Mouse (Mus musculus) hindbrain, embryonic 15.5 days (tissue): ENCODE data around the gene Olfr525. TPM values are rescaled to one million over a fixed set of nuclear protein-coding genes. Genes with fewer than 3 reads are reported as not detected.

ENCODE experiments used
- ATAC-seq: fragments of 200-750 bp; cut with Nextera tagmentation; 2 replicates; pipeline ENCODE4 v1.8.0; 2017; ENCODE audit warnings: low read depth, moderate number of reproducible peaks, moderate TSS enrichment; ENCODE audit not compliant: low FRiP score
- H3K27ac ChIP-seq: fragments of 300-500 bp; sonication (generic); replicated peaks from 2 replicates; pipeline ENCODE4 v1.5.1; 2015; ENCODE audit warnings: mild to moderate bottlenecking, inconsistent platforms
- H3K27me3 ChIP-seq: fragments of 300-500 bp; sonication (generic); 2 replicates; pipeline ENCODE4 v1.6.1; 2015; ENCODE audit warnings: control low read depth, inconsistent platforms
- H3K36me3 ChIP-seq: fragments of 300-500 bp; sonication (generic); 2 replicates; pipeline ENCODE4 v1.6.1; 2015; ENCODE audit warnings: control low read depth, inconsistent platforms
- H3K4me1 ChIP-seq: fragments of 300-500 bp; sonication (generic); replicated peaks from 2 replicates; pipeline ENCODE4 v1.6.1; 2015; ENCODE audit warnings: control low read depth, inconsistent platforms
- H3K4me2 ChIP-seq: fragments of 300-500 bp; sonication (generic); 2 replicates; pipeline ENCODE4 v1.6.1; 2015; ENCODE audit warnings: moderate library complexity, mild to moderate bottlenecking, inconsistent platforms
- H3K4me3 ChIP-seq: fragments of 300-500 bp; sonication (generic); 2 replicates; pipeline ENCODE4 v1.5.1; 2015; ENCODE audit warnings: mild to moderate bottlenecking, inconsistent platforms
- H3K9ac ChIP-seq: fragments of 300-500 bp; sonication (generic); 2 replicates; pipeline ENCODE4 v1.6.1; 2015; ENCODE audit warnings: inconsistent platforms
- H3K9me3 ChIP-seq: fragments of 300-500 bp; sonication (generic); 2 replicates; pipeline ENCODE4 v1.6.1; 2016; ENCODE audit warnings: control low read depth, inconsistent platforms
- WGBS: fragments of 180-500 bp; shearing (Covaris S2); methylation state at CpG from one replicate; pipeline ENCODE4 v1.1.7; 2015; 5-methylcytosine and 5-hydroxymethylcytosine counted together
- polyA plus RNA-seq: library from polyadenylated mRNA; unstranded; fragments of >200 nt; fragmentation: Nextera tagmentation; extraction: Ambion mirVana; gene quantifications from 2 replicates; pipeline ENCODE4 v1.2.1, GENCODE M21; 2015

Olfr525 gene
- not detected in 2 replicates for polyA plus RNA-seq

DNA sequence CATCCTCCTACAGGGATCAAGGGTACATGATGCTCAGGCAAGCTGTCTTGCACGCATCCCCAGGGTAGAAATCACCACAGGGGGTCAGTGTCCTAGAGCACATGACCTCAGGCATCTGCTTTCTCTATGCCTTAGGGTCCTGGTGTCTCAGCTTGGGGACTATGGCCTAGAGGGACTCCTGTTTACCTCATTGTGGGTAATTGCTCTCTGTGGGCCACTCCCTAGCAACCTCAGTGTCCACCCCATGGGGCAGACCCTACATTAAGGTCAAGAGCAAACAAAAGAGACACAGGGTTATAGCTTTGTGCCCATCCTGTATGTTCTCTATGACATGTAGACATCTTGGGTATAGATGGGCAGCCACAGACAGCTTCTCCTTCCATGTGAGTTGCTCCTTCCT is at the start of gene Olfr525:
TSS of gene Olfr525 (plus strand) at position 301 of the 400 bp plus-strand sequence.
- Histone ChIP-seq H3K4me1 (no peaks in the 10 kb centered on the region), H3K9ac (no peak within 1 kb of the TSS), H3K4me2 (no peak within 1 kb of the TSS), H3K27me3 (no peaks in the 10 kb centered on the region), H3K27ac (no peak within 1 kb of the TSS), H3K4me3 (no peak within 1 kb of the TSS), H3K36me3 (no peaks in the 10 kb centered on the region), H3K9me3 (no peaks in the 10 kb centered on the region)
- 63% methylated on average over 1 of the region's 1 CpGs for WGBS
- no peak for ATAC-seq

DNA sequence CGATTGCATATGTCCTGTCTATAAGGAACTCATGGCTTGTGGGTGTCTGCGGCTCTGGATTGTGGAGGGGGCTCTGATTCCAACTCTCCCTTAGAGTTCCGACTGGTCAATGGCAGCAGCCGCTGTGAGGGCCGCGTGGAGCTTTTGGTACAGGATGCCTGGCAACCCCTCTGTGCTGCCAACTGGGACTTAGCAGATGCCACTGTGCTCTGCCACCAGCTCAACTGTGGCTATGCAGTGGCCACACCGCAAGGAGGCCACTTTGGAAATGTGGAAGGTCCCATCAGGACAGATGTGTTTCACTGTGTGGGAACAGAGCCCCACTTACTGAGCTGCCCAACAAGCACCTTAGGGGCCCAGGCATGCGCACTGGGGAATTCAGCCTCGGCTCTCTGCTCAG is 24.9 kb upstream of the Olfr525 start:
- no peaks in the 10 kb centered on the region for H3K36me3 ChIP-seq
- H3K27ac ChIP-seq, result no peak overlapping the region
- no peak overlapping the region for H3K9ac ChIP-seq
- no peak for ATAC-seq
- no peak overlapping the region for H3K4me2 ChIP-seq
- no peaks in the 10 kb centered on the region for H3K4me1 ChIP-seq
- no peaks in the 10 kb centered on the region for H3K9me3 ChIP-seq
- WGBS, result 86% methylated on average over 9 of the region's 9 CpGs
- H3K27me3 ChIP-seq, result no peaks in the 10 kb centered on the region
- no peak overlapping the region for H3K4me3 ChIP-seq

DNA sequence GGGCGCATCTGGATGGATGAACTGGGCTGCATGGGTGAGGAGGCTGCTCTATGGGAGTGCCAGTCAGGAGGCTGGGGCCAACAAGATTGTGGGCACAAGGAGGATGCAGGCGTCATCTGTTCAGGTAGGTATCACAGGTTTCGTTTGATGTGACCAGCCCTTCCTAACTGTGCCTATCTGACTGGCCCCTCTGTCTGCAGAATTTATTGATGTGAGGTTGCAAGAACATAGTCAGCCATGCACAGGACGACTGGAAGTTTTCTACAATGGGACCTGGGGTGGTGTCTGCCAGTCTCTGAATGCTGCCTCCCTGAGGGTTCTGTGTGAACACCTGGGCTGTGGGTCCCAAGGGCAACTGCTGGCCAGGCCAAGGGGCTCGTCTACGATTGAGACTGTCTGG is 23.8 kb upstream of the Olfr525 start:
- no peaks in the 10 kb centered on the region for H3K9me3 ChIP-seq
- H3K27ac ChIP-seq, result no peak overlapping the region
- H3K36me3 ChIP-seq, result no peaks in the 10 kb centered on the region
- H3K4me2 ChIP-seq, result no peak overlapping the region
- no peak overlapping the region for H3K4me3 ChIP-seq
- no peak for ATAC-seq
- no peak overlapping the region for H3K9ac ChIP-seq
- WGBS, result 84% methylated on average over 6 of the region's 6 CpGs
- H3K4me1 ChIP-seq, result no peaks in the 10 kb centered on the region
- no peaks in the 10 kb centered on the region for H3K27me3 ChIP-seq

DNA sequence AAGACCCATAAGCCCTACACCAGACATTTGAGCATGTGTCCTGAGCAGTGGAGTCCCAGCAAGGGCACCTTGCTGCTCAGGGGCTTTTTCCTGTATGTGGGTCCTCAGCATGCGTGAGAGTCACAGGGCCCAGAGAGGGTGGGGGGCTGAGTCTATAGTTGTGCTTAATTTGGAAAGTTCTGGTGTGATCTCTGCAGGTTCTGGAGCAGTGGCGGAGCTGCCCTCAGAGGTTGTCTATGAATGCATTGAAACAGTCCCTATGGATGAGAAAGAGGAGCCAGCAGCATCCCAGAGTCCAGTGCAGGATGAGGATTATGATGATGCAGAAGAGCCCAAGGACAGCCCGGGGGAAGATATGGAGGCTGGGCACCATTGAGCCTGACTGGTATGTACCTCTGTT is 21.2 kb upstream of the Olfr525 start:
- no peaks in the 10 kb centered on the region for H3K9me3 ChIP-seq
- H3K27me3 ChIP-seq, result no peaks in the 10 kb centered on the region
- no peak overlapping the region for H3K9ac ChIP-seq
- no peak for ATAC-seq
- H3K27ac ChIP-seq, result no peak overlapping the region
- 88% methylated on average over 3 of the region's 3 CpGs for WGBS
- no peaks in the 10 kb centered on the region for H3K4me1 ChIP-seq
- H3K4me3 ChIP-seq, result no peak overlapping the region
- no peak overlapping the region for H3K4me2 ChIP-seq
- no peaks in the 10 kb centered on the region for H3K36me3 ChIP-seq

DNA sequence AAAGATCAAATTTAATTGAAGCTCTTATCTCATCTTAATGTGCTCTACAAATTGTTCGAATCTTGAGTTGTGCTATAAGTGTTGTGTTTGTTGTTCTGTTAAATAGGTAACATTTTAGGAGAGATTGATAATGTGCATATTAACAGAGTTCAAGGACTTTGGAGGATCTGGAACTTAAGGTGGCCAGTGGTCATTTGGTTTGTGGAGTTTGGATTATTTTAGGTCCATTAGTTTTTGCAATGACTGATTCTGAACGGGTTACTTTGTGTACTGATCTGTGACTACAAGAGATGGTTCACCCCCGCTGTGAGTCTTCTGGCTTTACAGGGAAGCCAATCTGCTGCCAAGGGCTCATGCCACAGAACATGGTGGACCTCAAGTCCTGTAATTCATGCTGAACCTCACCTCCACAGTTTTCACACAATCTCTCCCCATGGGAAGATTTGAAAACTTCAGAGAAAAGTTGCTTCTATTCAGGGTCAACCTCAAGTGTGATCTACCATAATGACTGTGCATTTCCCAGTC is 735 bp upstream of the Olfr525 start:
- no peak overlapping the region for H3K27ac ChIP-seq
- 85% methylated on average over 3 of the region's 3 CpGs for WGBS
- H3K9ac ChIP-seq, result no peak overlapping the region
- no peaks in the 10 kb centered on the region for H3K4me1 ChIP-seq
- no peaks in the 10 kb centered on the region for H3K27me3 ChIP-seq
- no peak overlapping the region for H3K4me3 ChIP-seq
- no peak overlapping the region for H3K4me2 ChIP-seq
- H3K36me3 ChIP-seq, result no peaks in the 10 kb centered on the region
- no peak for ATAC-seq
- no peaks in the 10 kb centered on the region for H3K9me3 ChIP-seq

DNA sequence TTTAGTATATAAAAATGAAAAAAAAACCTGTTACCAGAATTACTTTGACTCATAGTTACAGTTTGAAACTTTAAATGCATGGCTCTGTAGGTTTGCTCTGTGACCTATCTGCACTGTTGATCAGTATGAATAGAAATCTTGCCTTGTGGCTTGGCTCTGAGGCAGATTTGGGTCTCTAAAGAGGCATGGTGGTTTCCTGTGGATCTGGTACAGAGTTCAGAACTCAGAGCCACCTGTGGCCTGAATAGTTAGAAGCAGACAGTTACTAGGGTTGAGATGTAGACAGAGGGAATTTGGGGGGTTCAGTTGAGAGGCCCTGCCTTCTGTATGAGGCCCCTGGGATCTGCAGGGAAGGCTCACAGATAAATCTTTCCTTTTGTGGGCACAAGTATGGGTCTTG is 477 bp downstream of the Olfr525 start:
- H3K4me3 ChIP-seq, result no peak overlapping the region
- no peak overlapping the region for H3K27ac ChIP-seq
- no peak for ATAC-seq
- no peak overlapping the region for H3K4me2 ChIP-seq
- H3K27me3 ChIP-seq, result no peaks in the 10 kb centered on the region
- no peaks in the 10 kb centered on the region for H3K9me3 ChIP-seq
- H3K9ac ChIP-seq, result no peak overlapping the region
- H3K36me3 ChIP-seq, result no peaks in the 10 kb centered on the region
- H3K4me1 ChIP-seq, result no peaks in the 10 kb centered on the region

DNA sequence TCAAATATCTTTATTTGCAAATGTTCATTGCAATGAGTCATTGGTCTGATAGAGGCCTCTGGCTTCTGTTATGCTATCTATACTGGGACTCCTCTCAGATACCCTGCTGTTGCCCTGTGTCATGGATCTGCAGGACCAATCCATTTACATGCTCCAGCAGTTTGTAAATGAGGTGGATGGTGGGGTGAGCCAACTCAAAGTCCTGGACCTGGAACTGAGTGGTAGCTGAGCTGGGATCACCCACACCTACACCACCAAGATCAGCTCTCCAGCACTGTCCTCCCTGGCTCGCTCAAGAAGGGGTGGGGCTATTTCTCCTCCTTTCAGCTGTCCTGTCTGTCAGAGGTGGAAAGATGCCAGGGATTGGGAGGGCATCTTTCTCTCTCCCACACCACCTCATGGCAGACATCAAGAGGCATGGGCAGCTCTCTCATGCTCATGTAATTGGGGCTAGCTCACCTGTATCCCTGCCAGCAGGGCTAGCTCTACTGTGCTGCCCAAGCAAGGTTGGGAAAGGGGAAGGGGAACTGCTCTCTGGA is 9.2 kb downstream of the Olfr525 start:
- no peak overlapping the region for H3K4me3 ChIP-seq
- WGBS, result 62% methylated on average over 1 of the region's 1 CpGs
- no peaks in the 10 kb centered on the region for H3K9me3 ChIP-seq
- H3K27ac ChIP-seq, result no peak overlapping the region
- no peaks in the 10 kb centered on the region for H3K4me1 ChIP-seq
- ATAC-seq, result no peak
- no peak overlapping the region for H3K4me2 ChIP-seq
- H3K36me3 ChIP-seq, result no peaks in the 10 kb centered on the region
- no peaks in the 10 kb centered on the region for H3K27me3 ChIP-seq
- H3K9ac ChIP-seq, result no peak overlapping the region

DNA sequence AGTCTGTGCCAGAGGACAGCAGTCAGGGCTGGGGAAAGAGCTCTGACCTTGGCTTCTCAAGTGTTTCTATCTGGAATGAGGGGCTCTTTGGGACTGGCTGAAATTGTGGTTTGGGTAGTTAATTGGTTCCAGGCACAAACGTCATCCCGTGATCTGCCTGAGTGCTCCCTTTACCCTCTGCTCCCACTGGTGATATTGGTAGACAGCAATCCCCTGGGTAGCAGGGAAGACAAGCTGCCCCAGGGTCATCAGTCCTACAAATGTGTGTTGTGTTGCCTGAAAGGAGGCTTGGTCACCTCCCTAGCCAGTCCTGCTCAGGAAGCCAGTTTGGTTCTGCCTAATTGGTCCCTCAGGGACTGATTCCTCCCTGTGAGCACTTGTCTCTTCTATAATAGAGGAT is 13.1 kb downstream of the Olfr525 start, which contains the start of gene Olfr527:
TSS of gene Olfr527 (plus strand) at position 301 of the 400 bp plus-strand sequence.
- H3K36me3 ChIP-seq, result no peaks in the 10 kb centered on the region
- no peak for ATAC-seq
- WGBS, result 72% methylated on average over 2 of the region's 2 CpGs
- no peak within 1 kb of the TSS for H3K9ac ChIP-seq
- H3K9me3 ChIP-seq, result no peaks in the 10 kb centered on the region
- H3K4me1 ChIP-seq, result no peaks in the 10 kb centered on the region
- H3K4me3 ChIP-seq, result no peak within 1 kb of the TSS
- H3K27me3 ChIP-seq, result no peaks in the 10 kb centered on the region
- no peak within 1 kb of the TSS for H3K4me2 ChIP-seq
- no peak within 1 kb of the TSS for H3K27ac ChIP-seq

DNA sequence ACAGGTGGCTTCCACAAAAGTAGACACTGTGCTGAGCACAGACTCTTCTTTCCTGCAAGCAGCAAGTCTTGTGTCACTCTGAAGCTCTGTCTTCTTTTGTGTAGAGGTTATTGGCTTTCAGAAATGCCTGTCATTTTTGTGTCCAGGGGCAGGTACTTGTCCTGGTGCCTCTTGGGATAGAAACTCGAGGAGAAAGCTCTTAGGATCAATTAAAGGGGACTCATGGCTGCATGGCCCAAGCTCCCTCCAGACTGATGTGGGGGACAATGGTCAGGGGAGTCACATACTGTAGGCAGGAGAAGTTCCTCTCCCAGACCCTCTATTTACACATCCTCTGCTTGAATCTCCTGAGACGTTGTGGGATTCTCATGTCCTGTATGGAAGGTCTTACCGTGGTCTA is 40.9 kb downstream of the Olfr525 start, which contains the start of gene Olfr60:
TSS of gene Olfr60 (minus strand) at position 101 of the 400 bp plus-strand sequence.
- Histone ChIP-seq H3K9ac (no peak within 1 kb of the TSS), H3K27me3 (no peaks in the 10 kb centered on the region), H3K27ac (no peak within 1 kb of the TSS), H3K4me2 (no peak within 1 kb of the TSS), H3K4me3 (no peak within 1 kb of the TSS), H3K4me1 (no peaks in the 10 kb centered on the region), H3K9me3 (no peaks in the 10 kb centered on the region), H3K36me3 (no peaks in the 10 kb centered on the region)
- 74% methylated on average over 3 of the region's 3 CpGs for WGBS
- no peak for ATAC-seq

DNA sequence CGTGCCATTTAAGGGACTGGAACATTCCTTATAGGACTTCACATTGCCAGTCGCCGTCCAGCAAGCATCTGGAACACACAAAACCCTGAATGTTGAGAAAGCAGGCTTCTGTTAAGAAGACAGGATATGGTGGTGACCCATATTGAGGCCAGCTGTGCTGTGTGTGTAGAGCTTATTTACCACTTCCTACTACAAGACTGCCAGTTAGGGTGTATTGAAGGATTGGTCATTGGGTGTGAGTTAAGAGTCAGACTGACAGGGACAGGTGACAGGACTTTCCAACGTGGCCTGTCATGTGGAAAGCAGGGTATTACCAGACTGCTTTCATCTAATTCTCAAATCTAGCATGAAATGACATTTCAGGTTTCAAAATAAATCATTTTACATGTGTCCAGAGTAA is 53.6 kb downstream of the Olfr525 start:
- Histone ChIP-seq H3K4me3 (no peak overlapping the region), H3K9me3 (no peaks in the 10 kb centered on the region), H3K4me1 (no peaks in the 10 kb centered on the region), H3K27ac (no peak overlapping the region), H3K9ac (no peak overlapping the region), H3K4me2 (no peak overlapping the region), H3K36me3 (no peaks in the 10 kb centered on the region), H3K27me3 (no peaks in the 10 kb centered on the region)
- WGBS, result 77% methylated on average over 4 of the region's 4 CpGs
- no peak for ATAC-seq

DNA sequence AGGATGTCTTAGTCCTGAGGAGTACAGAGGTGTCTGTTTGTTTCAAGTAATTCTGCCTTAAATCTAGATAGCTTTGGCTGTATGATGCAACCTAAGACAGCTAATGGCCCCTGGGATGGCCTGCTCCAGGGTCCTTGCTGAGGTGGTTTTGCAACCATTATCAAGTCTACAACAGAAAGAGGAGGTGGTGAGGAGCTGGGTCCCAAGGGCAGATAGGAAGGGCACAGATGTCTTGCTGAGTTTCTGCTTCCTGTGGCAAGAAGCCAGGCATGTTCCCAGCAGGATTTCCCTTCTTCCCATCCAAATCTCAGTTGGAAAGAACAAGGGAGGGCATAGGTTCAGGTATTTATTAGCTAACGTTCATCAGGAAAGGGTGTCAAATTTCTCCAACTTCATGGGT is 55.6 kb downstream of the Olfr525 start, which contains the start of gene Olfr530:
TSS of gene Olfr530 (minus strand) at position 101 of the 400 bp plus-strand sequence.
- WGBS, result 64% methylated on average over 1 of the region's 1 CpGs
- no peak within 1 kb of the TSS for H3K27ac ChIP-seq
- no peaks in the 10 kb centered on the region for H3K27me3 ChIP-seq
- H3K4me2 ChIP-seq, result no peak within 1 kb of the TSS
- no peak within 1 kb of the TSS for H3K4me3 ChIP-seq
- ATAC-seq, result no peak
- H3K4me1 ChIP-seq, result no peaks in the 10 kb centered on the region
- no peaks in the 10 kb centered on the region for H3K36me3 ChIP-seq
- H3K9ac ChIP-seq, result no peak within 1 kb of the TSS
- no peaks in the 10 kb centered on the region for H3K9me3 ChIP-seq

DNA sequence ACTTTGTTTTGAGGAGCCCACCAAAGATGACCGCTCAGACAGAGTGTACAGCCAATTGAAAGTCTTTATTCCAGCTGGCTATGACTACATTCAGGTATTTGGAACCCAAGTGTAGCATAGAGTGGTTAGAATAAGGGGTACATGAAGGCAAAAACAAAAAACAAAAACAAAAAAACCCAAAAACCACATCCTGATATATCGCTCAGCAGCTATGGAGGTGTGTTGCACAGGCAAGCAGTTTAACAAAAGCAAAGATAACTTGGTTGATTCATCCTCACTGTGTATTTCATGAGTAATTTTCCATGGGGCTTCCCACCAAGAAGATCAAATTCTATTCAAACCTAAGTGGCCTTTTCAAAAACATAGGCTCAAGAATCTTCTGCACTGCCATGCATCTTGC is 56.3 kb downstream of the Olfr525 start:
- H3K27ac ChIP-seq, result no peak overlapping the region
- H3K27me3 ChIP-seq, result no peaks in the 10 kb centered on the region
- no peak overlapping the region for H3K4me2 ChIP-seq
- no peak overlapping the region for H3K4me3 ChIP-seq
- no peaks in the 10 kb centered on the region for H3K4me1 ChIP-seq
- no peak overlapping the region for H3K9ac ChIP-seq
- H3K9me3 ChIP-seq, result no peaks in the 10 kb centered on the region
- ATAC-seq, result no peak
- H3K36me3 ChIP-seq, result no peaks in the 10 kb centered on the region
- WGBS, result 95% methylated on average over 2 of the region's 2 CpGs
